Mouse (Mus musculus) bone marrow macrophage, adult 2 months (primary cell): Measurements from ENCODE around the gene Babam2.

Experiments
- CTCF ChIP-seq: IDR thresholded peaks from 2 replicates; pipeline ENCODE4 v1.5.1; 2012; ENCODE audit warnings: low read depth, mild to moderate bottlenecking, low read length, moderate library complexity
- POLR2A ChIP-seq: IDR thresholded peaks from 2 replicates; pipeline ENCODE4 v1.6.1; 2012; ENCODE audit warnings: mild to moderate bottlenecking, low read depth, low read length, borderline replicate concordance

GRCm38 (mm10) chr5:32124957-32125356, 427.5 kb downstream of the Babam2 start:
- TF ChIP-seq POLR2A (no peak), CTCF (no peak)
